Mouse (Mus musculus) frontal cortex, postnatal 25 days (tissue): ENCODE results near the gene Arl10.
A peak's percentile ranks its signal among the peaks of the same experiment; 100 is the strongest.

ENCODE experiments used
- DNase-seq, 2 experiments: peaks; one replicate each; pipeline ENCODE4 v3.0.0; 2022; ENCODE audit warnings: low spot score in 2 of 2

Arl10 gene

GRCm38 (mm10) chr13:54574854-54575481, at the start of gene Arl10:
TSS of gene Arl10 (plus strand) at chr13:54575015.
- peak; percentile 38 to 58 for DNase-seq

- DNase-seq = no peak
These were observed 47.7 kb upstream of the Arl10 start for GRCm38 (mm10) chr13:54527140-54527539.

GRCm38 (mm10) chr13:54532134-54532533, 42.7 kb upstream of the Arl10 start:
- no peak for DNase-seq

GRCm38 (mm10) chr13:54548036-54548435, 26.8 kb upstream of the Arl10 start:
- DNase-seq = no peak

- no peak for DNase-seq
These were observed 18.6 kb upstream of the Arl10 start for GRCm38 (mm10) chr13:54556176-54556575.

GRCm38 (mm10) chr13:54556796-54557195, 18.0 kb upstream of the Arl10 start:
- no peak for DNase-seq

GRCm38 (mm10) chr13:54557652-54558051, 17.2 kb upstream of the Arl10 start:
- DNase-seq = no peak

GRCm38 (mm10) chr13:54559656-54560055, 15.2 kb upstream of the Arl10 start:
- DNase-seq = no peak

GRCm38 (mm10) chr13:54560608-54561007, 14.2 kb upstream of the Arl10 start:
- no peak for DNase-seq

- DNase-seq = no peak
These were observed 12.3 kb upstream of the Arl10 start for GRCm38 (mm10) chr13:54562562-54562961.

- no peak for DNase-seq
These were observed 10.3 kb upstream of the Arl10 start for GRCm38 (mm10) chr13:54564232-54565200.

GRCm38 (mm10) chr13:54565201-54565581, 9.6 kb upstream of the Arl10 start, which contains the start of gene 4833439L19Rik:
TSS of gene 4833439L19Rik (minus strand) at chr13:54565435.
- peak; percentile 83 to 88 for DNase-seq

GRCm38 (mm10) chr13:54565594-54566345, 9.0 kb upstream of the Arl10 start:
- DNase-seq = no peak

GRCm38 (mm10) chr13:54568380-54568779, 6.4 kb upstream of the Arl10 start:
- DNase-seq = no peak

GRCm38 (mm10) chr13:54569282-54569681, 5.5 kb upstream of the Arl10 start:
- DNase-seq = no peak

- DNase-seq = no peak
These were observed 4.1 kb upstream of the Arl10 start for GRCm38 (mm10) chr13:54570736-54571135.

GRCm38 (mm10) chr13:54571637-54572036, 3.2 kb upstream of the Arl10 start:
- DNase-seq = no peak

GRCm38 (mm10) chr13:54572621-54573020, 2.2 kb upstream of the Arl10 start:
- no peak for DNase-seq

- DNase-seq = no peak
These were observed 674 bp downstream of the Arl10 start for GRCm38 (mm10) chr13:54575489-54575888.

GRCm38 (mm10) chr13:54577652-54578507, 3.1 kb downstream of the Arl10 start:
- DNase-seq = no peak

GRCm38 (mm10) chr13:54581385-54581784, 6.6 kb downstream of the Arl10 start:
- no peak for DNase-seq
